Mouse (Mus musculus) CD8-positive naive resting alpha-beta T cell, adult 2 months (primary cell): ENCODE results near the gene Qrfpr.

ENCODE experiments used
- DNase-seq, 2 experiments: peaks; one replicate each; pipeline ENCODE4 v3.0.0; 2022; ENCODE audit warnings: low read depth in 2 of 2, low spot score in 2 of 2

The Qrfpr gene

DNA sequence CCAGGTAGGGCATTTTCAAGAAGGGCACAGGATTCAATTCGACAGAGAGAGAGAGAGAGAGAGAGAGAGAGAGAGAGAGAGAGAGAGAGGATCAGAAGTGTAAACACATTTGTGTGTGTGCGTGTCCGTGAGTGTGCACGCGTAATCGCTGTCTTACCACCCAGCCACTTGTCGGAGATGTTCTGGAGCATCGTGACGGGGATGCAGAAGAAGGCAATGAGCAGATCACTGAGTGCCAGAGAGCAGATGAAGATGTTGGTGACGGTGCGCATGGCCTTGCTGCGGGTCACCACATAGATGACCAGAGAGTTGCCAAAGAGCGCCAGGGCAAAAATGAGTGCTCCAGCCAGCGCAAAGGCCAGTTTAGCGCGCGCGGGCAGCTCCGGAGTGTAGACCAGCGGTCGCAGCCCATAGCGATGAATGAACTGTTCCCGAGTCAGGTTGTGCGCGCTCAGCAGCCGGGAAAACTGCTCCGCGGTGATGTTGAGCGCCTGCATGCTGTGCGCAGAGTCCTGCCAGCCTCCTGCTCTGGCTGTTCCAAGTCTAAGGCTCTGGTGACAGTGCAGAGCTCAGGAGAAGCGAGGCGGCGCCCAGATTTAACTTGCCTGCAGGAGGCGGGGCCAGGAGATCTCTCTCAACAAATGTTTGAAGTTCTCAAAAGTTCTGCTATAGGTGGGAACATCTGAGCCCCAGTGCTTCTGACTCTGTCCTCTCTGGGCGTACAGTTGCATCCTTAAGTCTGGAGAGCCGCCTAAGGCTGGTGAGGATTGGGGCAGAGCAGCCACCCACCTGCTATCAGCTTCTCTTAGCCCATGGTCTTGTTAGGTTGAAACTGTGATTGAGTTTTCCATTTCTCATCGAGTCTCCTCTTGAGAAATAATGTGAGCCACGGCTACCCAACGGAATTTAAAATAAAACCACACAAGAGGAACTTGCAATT is at the start of gene Qrfpr:
Gene Qrfpr, minus strand, starts transcription at position 571 of the 940 bp plus-strand sequence.
- no peak for DNase-seq

DNA sequence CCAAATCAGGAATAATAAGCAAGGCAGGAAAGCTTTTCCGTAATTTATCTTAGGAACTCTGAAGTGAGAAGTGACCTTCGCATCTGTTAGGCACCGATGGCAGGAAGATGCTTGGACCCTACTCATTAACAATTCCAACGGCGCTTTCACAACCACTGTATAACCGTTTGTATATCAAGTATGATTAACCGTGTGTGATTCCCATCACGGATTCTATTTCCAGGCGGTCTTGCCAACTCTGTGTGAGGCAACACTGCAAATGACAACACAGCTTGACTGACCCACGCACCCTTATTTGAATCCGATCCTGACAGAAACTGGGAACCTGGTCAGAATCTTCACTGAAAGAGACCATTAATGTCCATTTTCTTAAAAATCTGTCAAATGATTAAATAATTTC is 41.8 kb upstream of the Qrfpr start:
- DNase-seq = no peak

DNA sequence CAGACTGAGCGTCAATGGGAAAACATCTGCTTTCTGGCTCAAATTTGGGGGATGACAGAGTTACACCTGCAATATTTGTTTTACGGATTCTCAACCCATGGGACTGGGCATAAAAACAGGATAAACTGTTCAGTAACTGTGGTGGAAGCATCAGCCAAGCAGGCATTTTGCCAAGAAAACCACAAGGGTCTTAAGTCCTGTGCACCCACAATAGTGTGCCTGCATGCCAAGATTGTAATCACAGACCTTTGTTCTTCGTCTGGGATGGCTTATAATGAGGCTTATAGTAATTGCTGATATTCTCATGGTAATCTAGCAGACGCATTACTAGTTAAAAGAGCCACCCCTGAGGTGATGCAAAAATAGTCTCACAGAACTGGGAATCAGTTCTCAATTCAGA is 41.2 kb upstream of the Qrfpr start:
- no peak for DNase-seq

DNA sequence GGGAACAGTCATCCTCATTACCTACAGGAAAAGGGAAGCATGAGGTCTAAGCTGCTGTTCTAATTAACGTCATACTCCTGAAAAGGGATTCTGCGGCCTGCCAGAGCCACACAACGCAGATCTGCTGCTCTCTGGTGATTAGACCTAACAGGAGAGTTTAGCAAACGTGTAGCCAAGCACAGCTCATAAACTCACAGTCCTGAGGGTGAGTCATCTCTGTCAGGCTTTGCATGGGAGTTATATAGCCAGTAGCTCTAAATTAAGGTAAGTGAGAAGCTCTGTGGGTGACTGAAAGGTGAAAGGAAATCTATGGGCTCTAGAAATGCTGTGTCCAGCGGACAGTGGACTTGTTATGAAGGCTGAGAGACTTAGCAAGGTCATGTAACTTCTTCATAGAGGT is 28.5 kb upstream of the Qrfpr start:
- no peak for DNase-seq

DNA sequence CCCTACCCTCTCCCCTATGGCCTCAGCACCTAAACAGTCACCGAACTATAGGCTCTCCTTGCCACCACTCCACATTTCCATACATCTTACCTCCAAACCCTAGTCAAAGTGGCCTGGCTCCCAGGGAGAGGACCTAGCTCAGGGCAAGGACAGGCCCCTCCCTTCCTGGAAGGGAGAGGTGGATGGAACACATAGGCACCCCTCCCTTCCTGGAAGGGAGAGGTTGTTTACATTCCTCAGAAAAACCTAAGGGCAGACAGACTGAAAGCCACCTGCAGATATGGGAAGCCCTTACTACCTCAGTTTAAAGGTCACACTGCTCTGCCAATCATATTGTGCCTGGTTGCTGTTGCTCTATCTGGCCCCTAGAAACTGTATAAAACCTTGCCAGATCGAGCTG is 26.3 kb upstream of the Qrfpr start:
- no peak for DNase-seq

DNA sequence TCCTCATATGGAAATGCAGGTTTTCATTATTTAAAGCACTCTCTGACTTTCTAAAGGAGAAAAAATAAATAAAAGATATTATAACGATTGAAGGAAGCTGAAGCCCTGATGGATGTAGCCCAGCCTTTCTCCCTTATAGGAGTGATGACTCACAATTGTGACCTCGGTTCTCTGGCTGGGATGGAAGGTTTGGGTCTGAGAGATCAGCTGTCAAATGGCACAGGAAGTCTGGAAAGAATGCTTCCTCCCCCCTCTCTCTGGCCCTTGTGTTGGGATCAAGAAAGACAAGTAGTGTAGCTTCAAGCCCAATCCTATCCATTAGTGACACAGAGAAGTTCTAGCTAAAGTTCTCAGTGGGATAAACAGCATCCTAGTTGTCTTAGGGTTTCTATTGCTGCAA is 7.8 kb upstream of the Qrfpr start:
- DNase-seq = no peak

DNA sequence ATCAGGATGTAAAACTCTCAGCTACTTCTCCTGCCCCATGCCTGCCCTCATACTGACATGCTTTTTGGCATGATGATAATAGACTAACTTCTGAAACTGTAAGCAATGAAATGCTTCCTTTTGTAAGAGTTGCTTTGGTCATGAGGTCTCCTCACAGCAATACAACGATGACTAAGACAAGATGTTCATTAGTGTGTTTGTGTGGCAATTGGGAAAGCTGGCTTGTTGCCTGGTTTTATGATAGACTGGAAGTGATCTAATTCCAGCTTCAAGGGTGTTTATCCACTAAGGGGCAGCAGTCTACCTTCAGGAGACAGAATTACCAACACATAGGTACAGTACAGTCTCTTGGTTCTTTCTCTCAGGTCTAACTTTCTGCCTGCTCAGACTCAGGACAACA is 5.1 kb upstream of the Qrfpr start:
- DNase-seq = no peak

DNA sequence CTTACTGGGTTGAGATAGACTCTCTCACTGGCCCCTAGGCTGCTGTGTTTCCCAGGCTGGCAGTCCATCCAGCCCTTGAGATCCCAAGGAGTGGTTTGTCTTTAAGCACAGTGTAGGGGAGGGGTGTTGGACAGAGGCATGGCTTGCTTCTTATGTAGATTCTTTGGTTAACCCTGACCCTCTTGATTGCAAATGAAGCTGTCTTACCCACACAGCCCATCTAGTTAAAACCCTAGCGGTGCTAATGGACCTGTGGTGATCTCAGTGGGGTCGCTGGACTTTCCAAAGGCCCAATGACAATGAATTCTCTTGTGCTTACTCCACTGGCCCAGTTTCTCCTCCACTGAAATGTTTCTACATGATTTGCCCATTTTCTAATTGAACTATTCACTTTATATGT is 1.2 kb upstream of the Qrfpr start:
- DNase-seq = no peak

DNA sequence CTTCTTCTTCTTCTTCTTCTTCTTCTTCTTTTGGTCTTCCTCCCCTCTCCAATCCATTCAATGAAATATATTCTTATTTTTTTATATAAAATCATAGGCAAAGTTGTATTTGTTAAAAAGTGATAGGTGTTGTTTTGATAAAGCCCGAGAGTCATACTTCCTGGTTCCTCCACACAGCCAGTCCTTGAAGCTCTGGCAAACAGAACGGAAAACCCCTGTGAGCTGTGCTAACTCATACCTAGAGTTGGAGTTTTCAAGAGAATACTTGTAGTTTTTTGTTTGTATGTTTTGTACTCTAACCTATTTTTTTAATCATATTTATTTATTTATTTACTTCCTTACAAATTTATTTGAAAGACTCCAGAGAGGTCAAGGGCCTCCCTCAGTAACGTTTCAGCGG is 9.4 kb downstream of the Qrfpr start:
- DNase-seq = no peak

DNA sequence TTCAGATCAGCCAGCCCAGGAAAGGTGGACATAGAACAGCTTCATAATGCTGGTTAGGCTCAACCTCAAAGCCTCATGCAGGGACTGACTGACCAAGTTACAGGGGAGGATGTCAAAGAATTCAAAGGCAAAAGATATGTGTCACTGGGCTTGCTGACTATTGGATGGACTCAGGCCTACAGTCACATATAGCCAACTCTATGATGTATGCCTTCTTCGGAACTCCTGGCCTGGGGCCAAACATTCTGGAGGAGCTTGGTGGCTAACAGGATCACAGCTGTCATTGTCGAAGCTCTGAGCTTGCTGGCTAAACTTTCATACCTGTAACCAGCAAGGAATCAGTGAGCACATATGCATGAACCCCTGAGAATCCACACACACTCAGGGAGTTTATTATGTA is 11.2 kb downstream of the Qrfpr start:
- DNase-seq = no peak

DNA sequence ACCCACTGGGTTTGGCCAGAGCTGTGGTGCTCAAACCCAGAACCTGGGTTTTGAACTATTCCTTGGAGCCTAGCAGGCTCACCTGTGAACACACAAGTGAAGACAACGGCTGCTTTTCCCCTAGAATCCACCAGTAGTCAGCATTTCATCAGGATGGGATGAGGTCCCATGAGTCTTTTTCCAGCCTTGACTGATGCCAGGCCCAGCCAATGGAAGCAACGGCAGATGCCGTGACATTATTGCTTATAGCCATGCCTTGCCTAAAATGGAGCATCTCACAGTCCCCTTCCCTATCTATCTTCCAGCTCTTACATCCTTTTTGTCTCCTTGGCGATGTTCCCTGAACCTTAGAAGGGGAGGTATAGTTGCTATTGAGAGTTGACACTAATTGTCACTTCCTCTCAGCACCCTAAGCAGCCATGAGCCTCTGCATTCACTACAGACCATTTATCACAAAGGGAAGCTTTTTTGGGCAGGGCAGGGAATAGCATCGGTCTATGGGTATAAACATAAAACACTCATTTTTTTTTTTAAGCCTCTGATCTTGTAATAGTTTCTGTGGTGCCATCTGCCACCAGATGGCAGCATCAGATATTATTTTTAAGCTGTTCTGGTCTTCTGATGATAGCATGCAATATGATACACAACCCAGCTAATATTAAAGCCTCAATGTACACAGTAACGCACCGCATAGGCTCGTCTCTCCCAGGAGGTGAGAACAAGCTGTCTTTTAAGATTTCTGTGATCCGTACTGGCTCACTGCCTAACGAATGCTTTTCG is 12.1 kb downstream of the Qrfpr start:
- no peak for DNase-seq

DNA sequence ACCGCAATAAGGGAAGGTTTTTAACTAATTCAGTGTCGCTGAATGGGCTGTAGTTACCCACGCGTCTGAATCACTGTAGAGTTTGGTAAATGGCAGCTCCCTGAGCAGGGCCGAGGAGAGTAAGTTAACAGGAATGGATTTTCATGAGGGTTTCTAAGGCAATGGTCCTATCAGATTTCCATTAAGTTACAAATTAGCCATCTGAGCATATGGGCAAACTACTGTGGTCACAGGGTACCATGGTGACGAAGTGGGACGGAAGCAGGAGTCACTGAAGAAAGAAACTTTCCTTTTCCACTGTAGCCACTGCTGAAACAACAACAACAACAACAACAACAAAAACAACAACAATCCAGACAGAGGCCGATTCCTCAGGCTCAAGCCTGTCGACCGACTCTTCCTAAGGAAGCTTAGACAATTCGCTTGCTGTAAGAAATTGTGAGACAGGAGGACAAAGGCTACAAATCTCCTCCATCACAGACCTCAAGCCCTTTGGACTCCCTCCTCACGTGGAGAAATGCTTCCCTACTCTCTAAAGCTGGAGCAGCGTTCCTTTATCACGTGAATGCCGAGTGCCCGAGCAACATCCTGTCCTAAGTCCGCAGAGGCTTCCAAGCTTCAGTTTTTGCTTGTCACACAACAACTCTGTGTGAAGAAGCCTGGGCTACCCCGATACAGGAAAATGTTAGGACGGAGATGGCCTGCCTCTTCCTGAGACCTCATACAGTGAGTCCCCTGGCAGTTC is 14.4 kb downstream of the Qrfpr start:
- DNase-seq = no peak

DNA sequence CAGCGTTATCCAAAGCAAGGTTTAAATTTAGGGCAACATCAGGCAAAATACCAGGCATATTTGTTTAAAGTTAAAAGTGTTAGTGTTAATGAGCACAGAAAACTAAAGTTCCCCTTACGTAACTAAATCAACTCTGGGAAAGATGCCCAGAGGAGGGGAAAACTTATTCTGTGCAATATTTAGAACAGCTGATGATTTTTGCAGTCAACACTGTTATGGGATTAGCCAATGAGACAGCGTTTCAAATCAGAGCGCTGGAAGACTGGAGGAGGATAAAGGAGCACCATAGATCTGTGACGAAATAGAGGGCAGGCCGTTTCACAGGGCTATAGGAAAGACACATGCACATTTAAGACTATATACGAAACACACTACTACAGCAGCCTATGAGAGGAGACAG is 19.2 kb downstream of the Qrfpr start:
- no peak for DNase-seq

DNA sequence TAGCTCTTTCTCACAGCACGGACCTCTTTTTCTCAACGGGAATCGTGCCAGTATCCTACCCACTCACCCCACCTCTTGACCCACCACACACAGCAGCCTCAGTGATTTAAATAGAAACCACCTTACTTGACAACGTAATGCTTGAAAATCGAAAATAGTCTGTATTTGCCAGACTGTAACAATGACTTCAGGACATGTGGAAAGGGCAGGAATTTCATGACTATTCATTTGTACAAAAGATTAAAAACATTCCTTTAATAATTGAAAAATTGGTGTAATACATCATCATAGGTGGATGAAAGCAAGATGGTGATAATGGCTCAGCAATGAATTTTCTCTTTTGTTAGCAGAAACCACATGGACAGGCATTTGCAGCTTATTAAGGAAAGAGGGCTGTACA is 21.0 kb downstream of the Qrfpr start:
- no peak for DNase-seq

DNA sequence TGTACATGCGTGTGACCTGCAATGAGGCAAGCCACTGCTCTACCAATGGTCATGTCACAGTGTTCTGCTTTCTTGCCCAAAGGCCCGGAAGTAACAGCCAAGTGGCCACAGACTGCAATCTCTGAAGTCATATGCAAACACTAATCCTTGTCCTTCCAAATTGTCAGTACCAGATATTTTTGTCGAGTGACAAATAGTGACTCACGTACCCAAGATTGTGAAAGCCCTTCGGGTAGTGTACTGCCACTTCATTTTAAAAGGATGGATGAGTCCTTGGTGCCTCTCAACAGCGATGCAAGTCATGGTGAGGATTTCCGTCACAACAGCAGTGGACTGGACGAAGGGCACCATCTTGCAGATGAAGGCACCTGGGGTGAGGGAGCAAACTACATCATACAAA is 32.9 kb downstream of the Qrfpr start:
- no peak for DNase-seq

DNA sequence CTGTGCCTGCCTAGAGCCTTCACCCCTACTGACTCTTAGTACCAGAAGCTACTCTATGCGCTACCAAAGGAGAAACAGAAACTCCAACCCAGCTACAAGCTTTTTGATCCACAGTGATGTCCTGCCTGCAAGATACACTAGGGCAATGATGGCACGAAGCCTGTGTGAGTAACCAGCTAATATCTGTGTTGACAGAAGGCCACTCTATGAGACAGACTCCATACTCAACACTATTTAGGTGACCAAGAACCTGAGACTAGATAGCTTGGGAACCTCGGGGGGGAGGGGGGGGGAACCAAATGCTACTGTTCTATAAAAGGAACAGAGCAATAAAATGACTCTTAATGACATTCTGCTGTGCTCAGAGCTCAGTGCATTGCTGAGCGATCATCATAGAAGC is 35.6 kb downstream of the Qrfpr start:
- no peak for DNase-seq

DNA sequence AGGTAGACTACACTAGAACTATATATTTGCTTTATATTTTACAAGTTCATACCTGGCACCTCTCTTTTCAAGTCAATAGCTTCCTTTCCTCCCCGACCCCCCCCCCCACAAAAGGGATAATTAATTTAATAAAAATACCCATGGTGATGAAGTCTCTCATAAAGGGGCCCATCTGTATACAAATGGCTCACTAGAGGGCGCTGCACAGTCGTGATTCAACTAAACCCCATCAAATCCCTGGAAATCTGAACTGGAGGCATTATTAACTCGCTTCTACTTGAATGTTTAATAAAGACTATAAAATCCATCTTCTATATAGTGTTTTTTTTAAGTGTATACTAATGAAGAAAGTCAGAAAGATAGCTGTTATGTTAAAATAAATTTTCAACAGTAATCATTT is 40.6 kb downstream of the Qrfpr start:
- no peak for DNase-seq

DNA sequence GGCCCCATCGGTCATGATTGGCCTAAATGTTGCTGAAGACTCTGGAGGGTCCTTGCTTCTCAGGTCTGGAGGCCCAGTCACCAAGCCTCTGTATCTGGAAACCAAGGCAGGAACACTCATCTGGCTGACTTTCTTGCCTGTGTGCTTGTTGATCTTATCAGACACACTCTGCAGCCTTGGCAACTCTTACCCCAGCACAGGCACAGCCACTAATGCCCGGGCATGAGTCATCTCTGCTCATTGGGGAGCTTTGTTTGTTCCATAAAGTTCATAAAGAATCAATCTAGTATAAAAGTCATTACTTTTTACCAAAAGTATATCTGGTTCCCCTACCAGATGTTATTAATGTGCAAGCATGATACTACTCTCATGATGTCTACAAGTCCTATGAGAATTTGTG is 48.4 kb downstream of the Qrfpr start:
- no peak for DNase-seq

DNA sequence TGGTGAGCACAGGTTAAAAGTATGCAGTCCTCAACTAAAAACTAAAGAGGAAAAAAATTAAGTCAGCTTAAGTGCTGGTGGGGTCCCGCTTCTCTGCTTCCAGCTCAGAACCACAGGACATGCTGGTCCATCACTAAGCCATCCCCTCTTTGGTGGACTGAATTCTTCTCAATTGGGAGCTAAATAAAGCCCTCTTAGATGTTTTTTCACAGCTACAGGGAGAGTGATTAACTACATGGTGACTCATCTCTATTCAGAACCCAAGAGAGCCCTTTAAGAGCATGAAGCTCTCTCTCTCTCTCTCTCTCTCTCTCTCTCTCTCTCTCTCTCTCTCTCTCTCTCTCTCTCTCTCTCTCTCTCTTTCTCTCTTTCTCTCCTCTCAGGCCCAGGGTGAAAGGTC is 50.8 kb downstream of the Qrfpr start:
- no peak for DNase-seq

DNA sequence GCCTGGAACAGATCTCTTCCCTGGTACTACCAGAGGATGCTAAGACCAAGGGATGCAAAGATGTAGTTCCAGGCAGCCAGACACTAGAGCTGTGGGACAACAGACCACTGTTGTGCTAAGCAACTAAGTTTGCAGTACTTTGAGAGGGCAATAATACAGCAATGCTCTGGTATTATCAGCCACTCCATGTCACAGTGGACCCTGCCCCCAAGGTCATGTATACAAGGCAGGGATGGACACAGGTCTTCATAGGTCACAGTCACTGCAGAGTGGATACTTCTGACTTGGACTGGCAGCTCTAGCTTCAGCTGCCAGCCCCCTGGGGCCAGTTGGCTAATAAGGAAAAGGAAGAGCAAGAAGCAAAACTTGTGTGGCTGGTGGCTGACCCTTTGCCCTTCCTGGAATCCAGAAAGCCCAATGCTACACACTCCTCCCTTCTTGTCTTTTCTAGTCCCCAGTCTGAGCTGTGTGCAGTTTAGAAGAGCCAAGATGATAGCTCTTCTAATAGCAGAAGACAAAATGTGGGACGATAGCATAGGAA is 51.4 kb downstream of the Qrfpr start:
- no peak for DNase-seq

DNA sequence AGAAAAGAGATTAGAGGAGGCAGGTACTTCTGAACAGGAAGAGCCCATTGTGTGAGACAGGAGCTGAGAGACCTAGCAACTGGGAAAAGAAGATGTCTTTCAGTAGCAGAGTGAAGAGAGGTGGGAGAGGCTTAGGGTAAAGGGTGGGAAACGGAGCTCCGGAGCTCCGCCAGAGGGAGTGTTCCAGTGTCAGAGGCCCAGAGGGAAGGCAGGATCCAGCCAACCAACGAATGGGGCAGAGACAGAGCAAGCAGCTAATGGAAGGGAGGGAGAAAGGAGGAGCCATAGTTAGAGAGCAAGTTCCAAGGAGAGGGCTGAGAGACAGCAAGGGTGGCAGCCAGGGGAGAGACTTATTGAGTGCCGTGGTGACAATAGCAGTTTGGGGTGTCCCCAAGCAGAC is 66.8 kb downstream of the Qrfpr start:
- no peak for DNase-seq
